Mouse (Mus musculus) stomach, postnatal 0 days (tissue): ENCODE measurements around the gene Thrsp.

Source experiments
- CTCF ChIP-seq: IDR thresholded peaks from 2 replicates; pipeline ENCODE4 v1.5.1; 2016; ENCODE audit warnings: antibody characterized with exemption, low read depth, mild to moderate bottlenecking, moderate library complexity
- EP300 ChIP-seq: optimal IDR thresholded peaks from 2 replicates; pipeline ENCODE3; 2016; ENCODE audit warnings: antibody characterized with exemption

GRCm38 (mm10) chr7:97426566-97426965, 9.0 kb upstream of the Thrsp start:
- no peak for TF ChIP-seq CTCF
- no peak for TF ChIP-seq EP300
